Mouse (Mus musculus) embryonic fibroblast, embryonic 13.5 days (primary cell): ENCODE measurements around the gene Adam17. TPM values are rescaled to one million over a fixed set of nuclear protein-coding genes. Genes with fewer than 3 reads are reported as not detected.

Experiments
- H3K27ac ChIP-seq: 2 replicates; pipeline ENCODE4 v1.5.1; 2012; ENCODE audit warnings: low read length, control low read depth, inconsistent platforms; ENCODE audit not compliant: insufficient read depth
- H3K4me1 ChIP-seq: 2 replicates; pipeline ENCODE4 v1.6.1; 2011; ENCODE audit warnings: low read length; ENCODE audit not compliant: control insufficient read depth, insufficient read depth
- H3K4me3 ChIP-seq: 2 replicates; pipeline ENCODE4 v1.5.1; 2011; ENCODE audit warnings: mild to moderate bottlenecking, control low read depth, low read length; ENCODE audit not compliant: insufficient read depth
- CTCF ChIP-seq: IDR thresholded peaks from 2 replicates; pipeline ENCODE4 v1.5.1; 2011; ENCODE audit warnings: mild to moderate bottlenecking, control low read depth, low read length, moderate library complexity, borderline replicate concordance; ENCODE audit not compliant: insufficient read depth
- POLR2A ChIP-seq: IDR thresholded peaks from 2 replicates; pipeline ENCODE4 v1.6.1; 2011; ENCODE audit warnings: low read depth, mild to moderate bottlenecking, control low read depth, low read length, moderate library complexity
- polyA plus RNA-seq: library from polyadenylated mRNA; stranded (reverse); fragments of >200 nt; gene quantifications from 2 replicates; pipeline ENCODE4 v1.2.4, GENCODE M21; 2011; ENCODE audit warnings: low read depth; ENCODE audit not compliant: missing spikeins, insufficient read length

Gene Adam17
- polyA plus RNA-seq, 1 experiment, result 59.9 TPM

DNA sequence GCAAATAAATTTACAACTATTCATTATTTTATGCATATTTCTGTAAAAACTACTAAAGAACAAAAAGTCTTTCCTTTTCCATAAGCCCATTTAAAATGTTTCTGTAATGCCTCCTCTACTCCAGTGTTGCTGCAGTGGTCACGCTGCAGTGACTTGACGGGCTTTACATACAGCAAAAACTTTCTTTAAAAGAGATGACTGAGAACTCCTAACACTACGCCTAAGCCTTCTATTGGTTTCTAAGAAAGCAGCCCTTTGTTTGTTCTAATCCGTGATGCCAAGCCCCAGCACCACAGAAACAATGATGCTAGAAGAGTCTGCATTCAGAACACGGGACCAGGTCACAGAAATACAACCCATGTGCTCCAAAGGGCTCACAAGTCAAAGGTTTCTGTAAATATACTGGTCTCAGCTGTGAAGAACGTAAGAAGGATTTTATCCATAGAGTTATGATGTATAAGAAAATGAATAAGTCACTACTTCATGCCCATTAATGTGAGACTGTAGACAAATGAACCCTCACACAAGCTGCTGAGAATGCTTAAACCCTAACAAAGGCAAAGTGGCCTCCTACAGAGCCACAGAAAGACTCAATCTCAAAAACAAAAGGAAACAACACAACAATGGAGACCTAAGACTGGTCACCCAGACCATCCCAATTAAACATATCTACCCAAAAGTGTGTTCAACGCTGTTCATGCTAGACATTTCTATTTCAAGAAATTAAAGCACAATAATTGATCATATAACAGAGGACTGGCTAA lies 23.1 kb downstream of the Adam17 start:
- Histone ChIP-seq H3K4me1 (no peaks in the 10 kb centered on the region), H3K27ac (no peak overlapping the region), H3K4me3 (no peak overlapping the region)
- TF ChIP-seq CTCF, result no peak

DNA sequence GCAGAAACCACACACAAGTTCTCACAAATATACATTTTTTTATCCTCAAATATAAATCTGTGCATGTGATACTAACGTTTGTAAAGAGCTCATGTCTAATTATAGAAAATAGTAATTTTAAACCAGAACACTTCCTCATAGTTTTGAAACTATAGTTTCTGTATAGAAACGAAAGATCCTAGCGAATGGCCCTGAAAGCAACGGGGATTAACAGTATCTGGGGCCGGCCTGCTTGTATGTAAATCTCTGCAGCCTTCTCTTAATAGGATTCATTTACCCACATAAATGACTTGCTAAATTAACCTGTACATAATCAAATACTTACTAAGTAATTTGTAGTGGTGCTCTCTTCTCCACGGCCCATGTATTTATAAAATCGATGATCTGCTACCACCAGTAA lies 26.5 kb downstream of the Adam17 start:
- H3K4me3 ChIP-seq, result no peak overlapping the region
- TF ChIP-seq POLR2A (no peak), CTCF (no peak)
- H3K27ac ChIP-seq, result no peak overlapping the region
- H3K4me1 ChIP-seq, result no peaks in the 10 kb centered on the region

DNA sequence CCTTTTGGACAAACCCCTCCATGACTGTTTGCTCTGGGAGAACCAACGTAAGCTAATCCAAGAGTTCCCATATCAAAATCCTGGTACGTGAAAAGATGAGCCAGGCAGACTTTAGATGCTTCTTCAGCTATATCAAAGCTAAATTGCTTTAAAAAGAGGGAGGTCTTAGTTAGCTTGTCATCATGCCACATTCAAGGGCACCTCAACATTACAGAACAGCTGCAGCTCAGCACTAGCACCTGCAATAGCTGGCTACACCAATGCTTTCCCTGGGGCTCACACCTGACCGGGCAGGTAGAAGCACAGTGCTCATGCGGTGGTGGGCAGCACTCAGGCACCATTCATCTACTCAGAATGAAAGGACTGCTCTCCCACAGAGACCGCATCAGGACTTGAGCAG lies 32.8 kb downstream of the Adam17 start:
- H3K4me1 ChIP-seq, result no peaks in the 10 kb centered on the region
- H3K4me3 ChIP-seq, result no peak overlapping the region
- no peak for TF ChIP-seq CTCF
- no peak for TF ChIP-seq POLR2A
- no peak overlapping the region for H3K27ac ChIP-seq

DNA sequence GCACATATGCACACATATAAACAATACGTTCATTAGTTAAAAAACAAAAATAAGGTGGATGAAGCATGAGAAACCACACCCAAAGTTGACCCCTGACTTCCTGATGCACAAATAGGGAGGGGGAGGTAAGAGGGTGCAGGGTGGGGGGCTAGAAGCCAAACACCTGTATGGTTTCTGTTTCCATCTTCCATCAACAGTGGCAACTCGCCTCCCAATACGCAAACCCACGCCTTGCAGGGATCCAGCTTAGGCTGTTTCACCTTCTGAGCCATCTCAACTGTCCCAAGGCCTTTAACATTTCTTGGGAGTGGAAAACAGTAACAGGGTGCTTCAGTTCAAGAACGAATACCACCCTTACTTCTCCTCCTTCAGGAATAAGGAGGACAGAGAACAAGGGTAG lies 36.3 kb downstream of the Adam17 start:
- no peak overlapping the region for H3K4me3 ChIP-seq
- no peaks in the 10 kb centered on the region for H3K4me1 ChIP-seq
- TF ChIP-seq CTCF (no peak), POLR2A (no peak)
- no peak overlapping the region for H3K27ac ChIP-seq

DNA sequence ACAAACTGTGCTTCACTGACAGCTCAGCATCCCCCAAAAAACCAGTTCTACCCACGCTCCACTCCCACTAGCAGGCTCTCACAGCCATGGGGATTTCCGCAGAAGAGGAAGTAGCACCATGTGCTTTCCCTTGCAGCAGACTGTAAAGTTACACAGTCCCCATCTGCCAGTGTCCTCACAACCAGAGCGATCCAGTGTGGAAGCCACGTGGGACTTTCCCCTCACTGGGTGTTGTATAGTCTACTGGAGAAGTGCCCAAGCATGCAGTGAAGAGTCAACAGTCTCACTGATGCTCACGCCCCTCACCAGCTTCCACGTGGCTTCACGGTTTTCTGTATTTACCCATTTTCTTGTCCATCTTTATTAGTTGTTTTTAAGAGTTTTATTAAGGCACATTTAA lies 37.6 kb downstream of the Adam17 start:
- no peak overlapping the region for H3K27ac ChIP-seq
- H3K4me1 ChIP-seq, result no peaks in the 10 kb centered on the region
- no peak overlapping the region for H3K4me3 ChIP-seq
- TF ChIP-seq CTCF, result no peak
- TF ChIP-seq POLR2A, result no peak

DNA sequence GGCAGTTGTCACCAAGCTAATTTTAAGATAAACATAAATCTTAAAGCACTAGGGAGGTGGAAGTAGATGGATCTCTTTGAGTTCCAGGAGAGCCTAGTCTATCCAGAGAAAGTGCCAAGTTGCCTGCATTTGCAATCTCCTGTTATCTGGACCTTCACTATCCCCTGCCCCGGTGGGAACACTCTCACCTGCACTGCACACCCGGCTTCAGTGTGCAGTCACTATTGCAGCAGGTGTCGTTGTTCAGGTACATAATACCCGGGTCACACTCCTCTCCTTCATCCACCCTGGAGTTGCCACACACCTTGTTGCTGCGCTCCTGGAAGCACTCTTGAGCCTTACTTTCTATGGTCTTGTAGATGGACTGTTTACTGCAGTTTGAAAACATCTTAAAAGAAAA lies 39.7 kb downstream of the Adam17 start:
- H3K4me3 ChIP-seq, result no peak overlapping the region
- H3K4me1 ChIP-seq, result no peaks in the 10 kb centered on the region
- TF ChIP-seq POLR2A, result no peak
- no peak for TF ChIP-seq CTCF
- H3K27ac ChIP-seq, result no peak overlapping the region

DNA sequence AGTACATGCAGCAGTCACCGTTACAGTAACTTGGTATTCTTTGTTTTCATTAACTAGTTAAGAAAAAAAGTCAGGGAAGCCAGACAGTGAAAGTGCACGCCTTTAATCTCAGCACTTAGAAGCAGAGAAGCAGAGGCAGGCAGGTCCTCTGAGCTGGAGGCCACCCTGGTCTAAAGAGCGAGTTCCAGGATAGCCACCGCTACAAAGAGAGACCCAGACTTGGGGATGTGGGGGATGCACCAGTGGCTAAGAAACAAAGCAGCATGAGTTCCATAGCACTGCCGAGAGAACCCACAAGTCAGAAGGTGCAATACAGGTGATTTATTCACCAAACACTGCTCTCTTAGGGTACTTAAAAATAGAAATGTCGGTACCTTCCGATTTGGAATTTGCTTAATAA lies 40.4 kb downstream of the Adam17 start:
- Histone ChIP-seq H3K4me1 (no peaks in the 10 kb centered on the region), H3K4me3 (no peak overlapping the region), H3K27ac (no peak overlapping the region)
- no peak for TF ChIP-seq POLR2A
- TF ChIP-seq CTCF, result no peak

DNA sequence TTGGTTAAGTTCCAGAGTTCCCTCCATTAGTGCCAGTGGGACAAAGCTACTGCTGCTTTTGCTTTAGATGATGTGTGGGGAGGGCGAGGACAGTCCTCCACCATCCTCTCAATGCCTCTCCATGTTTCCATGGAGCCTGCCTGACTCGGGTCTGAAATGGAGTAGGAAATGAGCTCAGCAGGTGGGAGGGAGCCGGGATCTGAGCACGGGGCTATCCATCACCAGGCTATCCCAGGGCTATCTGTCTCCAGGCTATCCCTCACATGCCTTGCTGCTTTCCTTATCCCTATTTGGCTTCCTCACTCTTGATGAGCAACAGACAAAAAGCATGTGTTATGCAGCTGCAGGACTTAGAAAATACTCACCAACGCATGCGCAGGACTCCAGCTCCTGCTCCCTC lies 41.7 kb downstream of the Adam17 start:
- TF ChIP-seq POLR2A, result no peak
- Histone ChIP-seq H3K4me1 (no peaks in the 10 kb centered on the region), H3K4me3 (no peak overlapping the region), H3K27ac (no peak overlapping the region)

DNA sequence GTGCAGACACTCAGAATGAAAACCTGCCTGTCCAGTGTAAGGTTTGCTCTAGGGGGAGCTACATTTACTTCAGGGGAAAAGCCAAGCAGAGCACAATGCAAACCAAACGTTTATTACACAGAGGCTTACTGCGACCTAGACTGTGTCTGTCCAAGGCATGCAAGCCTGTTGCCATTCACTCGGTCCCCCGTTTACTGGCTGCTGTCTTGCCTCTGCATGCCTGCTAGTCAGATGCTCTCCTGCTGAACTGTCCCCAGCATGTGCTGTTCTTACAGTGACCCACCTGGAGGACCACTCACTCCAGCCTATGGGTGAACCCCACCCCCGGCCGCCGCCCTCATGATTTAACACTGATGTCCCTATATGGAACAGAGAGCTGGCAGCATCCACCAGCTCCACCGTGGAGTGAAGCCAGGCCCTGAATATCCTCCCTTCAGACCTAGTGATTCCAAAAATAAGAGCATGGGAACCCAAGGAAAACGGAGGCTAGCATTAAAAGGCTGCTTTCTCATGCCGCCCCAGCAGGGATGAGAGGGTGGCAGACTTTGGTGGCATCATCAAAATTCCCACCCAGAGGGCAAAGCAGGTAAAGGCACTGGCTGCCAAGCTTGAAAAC lies 42.4 kb downstream of the Adam17 start:
- no peak overlapping the region for H3K4me3 ChIP-seq
- no peak overlapping the region for H3K27ac ChIP-seq
- TF ChIP-seq CTCF (no peak), POLR2A (no peak)

DNA sequence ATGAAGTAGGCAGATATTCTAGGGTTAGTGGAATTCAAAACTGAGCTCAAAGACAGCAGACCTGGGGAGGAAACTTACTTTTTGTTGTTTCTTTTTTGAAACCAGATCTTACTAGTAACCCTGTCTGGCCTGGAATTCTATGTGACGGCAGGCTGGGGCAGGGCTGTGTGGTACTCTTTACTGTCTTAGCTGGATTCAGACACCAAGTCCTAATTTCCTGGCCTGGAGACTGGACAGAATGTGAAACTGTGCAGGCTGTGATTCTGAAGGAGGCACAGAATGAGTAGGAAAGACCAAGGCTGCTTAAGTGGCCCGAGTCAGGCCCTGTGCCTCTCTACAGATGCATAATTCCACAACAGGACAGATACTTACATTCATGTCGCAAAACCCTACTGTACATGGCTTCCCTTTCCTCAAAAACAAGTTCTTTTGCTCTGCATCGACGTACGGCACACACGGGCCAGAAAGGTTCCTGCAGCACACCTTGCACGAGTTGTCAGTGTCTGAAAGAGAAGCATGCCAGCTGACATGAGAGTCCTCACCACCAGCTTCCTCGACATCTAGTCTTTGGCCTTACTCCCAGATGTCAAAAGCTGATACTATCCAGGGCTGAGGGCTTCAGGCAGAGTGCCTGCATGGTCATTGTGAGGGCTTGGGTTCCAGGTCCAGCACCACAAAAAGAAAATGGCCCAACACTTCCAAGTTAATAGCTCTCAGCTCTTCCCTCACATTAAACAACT lies 43.6 kb downstream of the Adam17 start:
- TF ChIP-seq CTCF (no peak), POLR2A (no peak)
- no peaks in the 10 kb centered on the region for H3K4me1 ChIP-seq
- H3K27ac ChIP-seq, result no peak overlapping the region
- H3K4me3 ChIP-seq, result no peak overlapping the region

More for the DNA sequence above, 42.4 kb downstream of the Adam17 start:
- no peaks in the 10 kb centered on the region for H3K4me1 ChIP-seq
